Mouse (Mus musculus) spleen, postnatal 4 days (tissue): ENCODE data around the gene Slc22a15.
"Not testable (repeated sequence)": the region's sequence is repeated elsewhere in the genome, so short reads cannot be mapped to it uniquely, and the experiment has no call there.

Source experiments
- DNase-seq, 2 experiments: peaks; one replicate each; pipeline ENCODE4 v3.0.0; 2022; ENCODE audit warnings: low spot score in 2 of 2

Gene Slc22a15

GRCm38 (mm10) chr3:101867001-101867421, 57.2 kb downstream of the Slc22a15 start:
- DNase-seq, result no peak

- no peak for DNase-seq
These were observed 62.4 kb downstream of the Slc22a15 start for GRCm38 (mm10) chr3:101861856-101862255.

DNA sequence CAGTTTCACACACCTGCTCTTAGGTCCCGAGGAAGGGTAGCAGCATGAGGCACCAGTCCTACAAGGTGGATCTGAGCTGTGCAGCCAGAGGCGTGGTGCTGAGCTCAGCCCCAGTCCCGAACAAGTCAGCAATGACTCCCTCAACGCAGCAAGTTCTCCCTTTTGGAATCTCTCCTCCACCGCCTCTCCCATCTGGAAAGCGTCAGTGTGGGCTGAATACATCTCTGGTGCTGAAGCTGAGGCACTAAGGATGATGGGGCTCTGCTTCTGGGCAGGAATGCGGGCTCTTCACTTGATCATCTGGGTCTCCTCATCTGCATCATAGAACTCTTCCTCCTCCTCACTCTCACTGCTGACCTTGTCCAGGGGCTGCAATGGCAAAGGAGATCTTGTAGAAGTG, 64.1 kb downstream of the Slc22a15 start:
- no peak for DNase-seq

DNA sequence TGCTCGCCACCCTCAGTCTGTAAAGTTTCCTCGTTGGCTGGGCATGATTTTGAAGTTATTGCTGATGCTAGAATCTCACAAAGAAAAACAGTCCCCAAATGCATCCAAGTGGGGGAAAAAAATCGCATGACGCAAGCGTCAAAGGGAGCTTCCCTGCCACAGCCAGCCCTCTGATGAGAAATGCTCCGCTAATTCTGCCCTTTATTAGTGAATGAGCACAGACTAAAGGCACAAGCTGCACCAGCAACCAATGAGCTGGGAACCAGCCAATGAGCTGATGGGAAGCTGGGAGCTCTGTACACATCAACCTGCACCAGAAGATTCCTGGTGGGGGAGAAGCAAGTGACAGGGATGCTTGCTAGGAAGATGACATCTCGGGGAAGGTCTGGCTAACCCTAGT, 64.5 kb downstream of the Slc22a15 start:
- DNase-seq, result no peak

- no peak for DNase-seq
These were observed 70.2 kb downstream of the Slc22a15 start for GRCm38 (mm10) chr3:101854075-101854474.

DNA sequence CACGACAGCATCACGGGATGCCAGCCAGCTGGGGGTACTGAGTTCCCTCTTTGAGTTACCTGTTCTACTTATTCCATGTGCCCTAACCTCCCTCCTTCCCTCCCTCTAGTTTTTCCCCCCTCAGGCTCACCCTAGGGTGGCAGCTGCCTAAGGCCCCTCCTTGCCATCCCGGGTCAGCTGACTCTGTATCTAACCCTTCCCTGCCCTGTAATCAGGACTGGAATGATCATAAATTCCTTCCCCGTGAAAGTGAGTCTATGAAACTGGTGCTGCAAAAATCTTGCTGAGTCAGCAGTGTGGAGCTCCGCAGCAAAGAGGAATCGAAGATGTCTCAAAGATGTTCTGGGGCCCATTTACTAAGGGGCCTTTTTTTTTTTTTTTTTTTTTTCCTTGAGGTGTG, 72.9 kb downstream of the Slc22a15 start:
- no peak for DNase-seq

DNA sequence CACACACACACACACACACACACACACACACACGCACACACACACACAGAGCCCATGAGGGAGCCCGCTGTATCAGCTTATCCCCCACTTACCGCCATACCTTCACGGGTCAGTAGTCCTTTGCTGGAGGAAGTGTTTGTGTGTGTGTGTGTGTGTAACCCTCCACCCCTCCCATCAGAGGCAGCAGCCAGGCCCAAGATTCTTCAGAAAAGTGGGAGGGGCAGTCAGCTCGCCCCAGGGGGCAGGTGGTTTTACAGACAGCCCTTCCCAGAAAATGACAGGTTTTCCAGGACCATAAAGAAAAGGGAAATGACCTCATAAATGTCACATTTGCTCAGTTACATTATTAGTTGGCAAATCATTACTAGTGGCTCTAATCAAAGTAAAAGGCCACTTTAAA, 75.4 kb downstream of the Slc22a15 start, which contains the start of gene Mab21l3:
Gene Mab21l3, minus strand, starts transcription at position 144 of the 400 bp plus-strand sequence.
- no peak for DNase-seq

- DNase-seq, result no peak
These were observed 78.2 kb downstream of the Slc22a15 start for GRCm38 (mm10) chr3:101846096-101846495.

- no peak for DNase-seq
These were observed 81.7 kb downstream of the Slc22a15 start for GRCm38 (mm10) chr3:101842372-101843094.

DNA sequence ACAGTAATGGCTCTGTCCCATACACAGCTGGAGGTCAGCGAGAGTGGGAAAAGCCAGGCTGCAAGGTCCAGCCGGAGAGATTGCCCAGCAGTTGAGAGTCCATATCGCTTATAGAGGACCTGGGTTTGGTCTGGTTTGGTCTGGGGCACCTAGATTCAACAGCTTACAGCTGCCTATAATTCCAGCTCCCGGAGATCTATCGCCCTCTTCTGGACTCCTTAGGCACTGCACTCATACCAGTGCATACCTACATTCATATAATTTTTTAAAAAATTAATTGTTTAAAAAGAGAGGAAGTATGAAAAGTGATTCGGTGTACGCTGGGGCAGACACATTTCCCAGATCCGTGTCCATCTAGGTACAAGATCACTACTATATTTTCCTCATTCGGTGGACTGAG, 84.9 kb downstream of the Slc22a15 start:
- no peak for DNase-seq

GRCm38 (mm10) chr3:101836971-101837370, 87.3 kb downstream of the Slc22a15 start:
- DNase-seq, result no peak

DNA sequence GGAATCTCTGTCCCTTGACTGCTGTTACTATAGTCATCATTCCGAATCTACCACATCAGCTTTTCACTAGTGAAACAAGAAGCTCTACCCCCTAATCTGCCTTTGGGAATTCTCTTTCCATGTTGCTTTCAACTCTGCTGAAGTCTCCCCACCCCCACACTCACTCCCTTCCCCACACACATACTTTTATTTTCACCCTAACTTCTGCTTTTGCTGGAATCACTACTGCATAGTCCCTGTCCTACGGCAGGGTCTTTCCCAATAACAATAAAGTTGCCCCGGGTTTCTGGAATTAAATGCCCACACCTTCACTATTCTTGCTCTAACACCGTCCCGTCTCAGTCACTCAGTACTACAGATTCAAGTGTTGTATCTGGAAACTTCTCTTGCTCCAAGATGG, 87.7 kb downstream of the Slc22a15 start:
- no peak for DNase-seq

DNA sequence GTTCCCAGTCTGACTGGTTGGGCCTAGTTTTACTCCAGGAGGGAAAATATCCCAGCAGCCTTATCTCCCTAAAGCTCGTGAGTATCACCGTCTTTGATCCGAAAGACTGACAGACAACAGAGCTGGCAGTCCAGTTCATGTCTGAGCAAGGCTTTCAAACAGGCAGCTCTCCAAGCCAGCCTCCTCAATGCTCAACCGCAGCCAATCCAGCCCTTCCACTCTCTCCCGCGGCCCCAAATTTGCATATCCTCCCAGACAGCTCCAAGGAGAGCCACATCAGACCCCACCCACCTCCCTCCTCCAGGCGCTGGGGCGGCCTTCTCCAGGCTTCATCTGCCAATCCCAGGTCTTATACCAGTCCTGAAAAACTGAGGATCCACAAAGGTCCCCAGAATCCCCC, 88.2 kb downstream of the Slc22a15 start:
- peak in 1 of 2 experiments; percentile 19 for DNase-seq

- DNase-seq, result no peak
These were observed 92.9 kb downstream of the Slc22a15 start for GRCm38 (mm10) chr3:101831189-101831858.

DNA sequence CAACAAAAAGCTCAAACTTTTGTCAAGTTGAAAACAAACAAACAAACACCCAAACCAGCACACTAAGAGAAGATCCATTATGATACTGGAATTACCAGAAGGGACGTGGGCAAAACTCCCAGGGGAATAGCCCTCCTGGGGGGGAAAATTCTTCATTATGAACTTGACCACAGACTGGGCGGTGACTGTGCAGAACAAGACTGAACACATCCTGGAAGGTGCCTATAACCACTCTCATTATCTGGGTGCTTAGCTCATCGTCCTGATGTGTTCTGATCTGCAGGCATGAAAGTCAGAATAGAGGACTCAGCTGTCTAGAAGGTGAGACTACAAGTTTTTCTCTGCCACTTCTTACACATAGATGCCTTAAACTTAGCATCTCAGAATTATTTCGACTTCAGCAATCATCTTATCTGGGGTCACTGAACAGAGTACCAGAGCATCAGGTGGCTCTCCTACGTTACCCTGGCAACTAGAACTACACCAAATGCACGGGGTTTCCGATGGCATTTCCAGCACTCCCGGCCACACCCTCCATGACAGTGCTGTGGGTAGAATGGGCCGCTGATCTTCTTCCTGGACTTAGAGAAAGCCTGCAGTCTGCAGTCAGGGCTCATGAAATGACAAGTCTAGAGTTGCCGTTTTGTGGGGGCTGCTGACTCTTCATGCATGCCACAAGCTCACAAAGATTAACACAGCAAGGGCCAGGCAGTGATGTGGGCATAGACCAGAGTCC, 94.2 kb downstream of the Slc22a15 start:
- no peak for DNase-seq

DNA sequence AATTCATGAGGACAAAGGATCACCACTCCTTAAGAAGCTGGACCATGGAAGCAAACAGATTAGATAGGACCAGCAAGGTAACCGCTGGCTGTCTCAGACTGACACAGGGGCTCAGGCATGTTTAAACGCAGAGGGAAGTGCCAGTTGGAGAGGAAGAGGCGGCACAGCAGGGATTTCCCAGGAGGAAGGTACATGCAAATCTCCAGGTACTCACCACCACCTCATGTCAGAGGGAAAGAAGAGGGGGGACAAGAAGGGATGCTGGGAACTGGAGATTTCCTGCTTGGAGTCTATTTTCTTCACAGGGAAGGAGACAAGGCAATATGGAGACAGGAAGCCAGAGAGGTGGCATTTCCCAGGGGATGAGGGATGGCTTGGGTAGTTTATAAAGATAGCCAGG, 95.7 kb downstream of the Slc22a15 start:
- no peak for DNase-seq

GRCm38 (mm10) chr3:101827220-101827715, 97.0 kb downstream of the Slc22a15 start:
- DNase-seq, result no peak

DNA sequence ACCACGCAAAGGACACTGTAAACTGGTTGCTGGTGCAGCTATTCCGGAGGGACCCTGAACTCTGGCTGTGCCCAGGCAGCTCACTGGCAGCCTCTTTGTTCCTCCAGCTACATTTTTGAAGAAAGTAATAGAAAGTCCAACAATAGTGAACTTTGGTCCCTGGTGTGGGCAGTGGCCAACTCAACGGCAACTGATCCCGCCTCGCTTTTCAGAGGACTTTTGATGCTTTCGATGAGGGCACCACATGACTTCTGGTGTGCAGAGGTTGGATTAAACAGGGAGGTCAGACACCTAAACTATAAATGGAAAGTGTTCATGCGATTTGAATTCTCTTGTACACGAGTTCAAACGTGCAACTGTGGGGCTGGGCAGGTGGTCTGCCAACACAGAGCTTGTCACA, 99.9 kb downstream of the Slc22a15 start:
- DNase-seq, result no peak

DNA sequence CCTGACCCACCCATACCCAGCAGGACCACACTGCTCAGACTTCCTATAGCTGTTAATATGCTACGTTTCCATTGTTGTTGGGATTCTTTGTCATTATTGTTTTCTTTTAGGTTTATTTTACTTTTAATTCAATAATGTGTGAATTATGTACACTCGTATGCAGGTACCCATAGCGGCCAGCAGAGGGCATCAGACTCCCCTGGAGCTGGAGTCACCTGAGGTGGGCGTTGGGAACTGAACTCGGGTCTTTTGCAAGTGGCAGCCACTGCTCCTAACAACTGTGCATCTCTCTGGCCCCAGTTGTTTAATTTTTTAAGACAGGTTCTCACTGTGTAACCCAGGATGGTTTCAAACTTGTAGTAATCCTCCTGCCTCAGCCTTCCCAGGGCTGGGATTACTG, 102.2 kb downstream of the Slc22a15 start:
- no peak for DNase-seq

GRCm38 (mm10) chr3:101820708-101821107, 103.5 kb downstream of the Slc22a15 start:
- DNase-seq, result not testable (repeated sequence)

DNA sequence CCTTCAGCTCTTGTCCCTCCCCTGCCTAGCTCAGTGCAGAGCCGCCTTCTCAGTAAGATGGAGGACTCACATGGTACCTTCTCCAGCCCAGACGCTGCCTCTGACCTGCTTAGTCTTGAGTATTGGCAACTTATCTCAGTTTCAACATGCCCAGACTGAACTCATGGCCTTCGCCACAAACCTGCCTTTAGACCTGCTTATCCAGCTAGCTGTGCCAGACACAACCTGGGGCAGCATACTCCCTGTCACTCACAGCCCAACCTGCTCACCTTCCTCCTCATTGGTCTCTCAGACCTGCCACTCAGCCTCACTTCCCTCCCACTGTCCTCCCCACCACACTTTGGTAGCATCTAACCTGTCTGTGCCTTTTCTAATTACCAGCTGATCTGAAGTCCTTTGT, 108.2 kb downstream of the Slc22a15 start:
- no peak for DNase-seq

GRCm38 (mm10) chr3:101814790-101815189, 109.5 kb downstream of the Slc22a15 start:
- no peak for DNase-seq
